Mouse (Mus musculus): ENCODE data around the gene Bhmt. TPM values are rescaled to one million over a fixed set of nuclear protein-coding genes. Genes with fewer than 3 reads are reported as not detected.

The Bhmt gene
- total RNA-seq (2021) = not detected
- long read RNA-seq, experiment 1 = 0 reads
- long read RNA-seq, experiment 2 = 0 reads

DNA sequence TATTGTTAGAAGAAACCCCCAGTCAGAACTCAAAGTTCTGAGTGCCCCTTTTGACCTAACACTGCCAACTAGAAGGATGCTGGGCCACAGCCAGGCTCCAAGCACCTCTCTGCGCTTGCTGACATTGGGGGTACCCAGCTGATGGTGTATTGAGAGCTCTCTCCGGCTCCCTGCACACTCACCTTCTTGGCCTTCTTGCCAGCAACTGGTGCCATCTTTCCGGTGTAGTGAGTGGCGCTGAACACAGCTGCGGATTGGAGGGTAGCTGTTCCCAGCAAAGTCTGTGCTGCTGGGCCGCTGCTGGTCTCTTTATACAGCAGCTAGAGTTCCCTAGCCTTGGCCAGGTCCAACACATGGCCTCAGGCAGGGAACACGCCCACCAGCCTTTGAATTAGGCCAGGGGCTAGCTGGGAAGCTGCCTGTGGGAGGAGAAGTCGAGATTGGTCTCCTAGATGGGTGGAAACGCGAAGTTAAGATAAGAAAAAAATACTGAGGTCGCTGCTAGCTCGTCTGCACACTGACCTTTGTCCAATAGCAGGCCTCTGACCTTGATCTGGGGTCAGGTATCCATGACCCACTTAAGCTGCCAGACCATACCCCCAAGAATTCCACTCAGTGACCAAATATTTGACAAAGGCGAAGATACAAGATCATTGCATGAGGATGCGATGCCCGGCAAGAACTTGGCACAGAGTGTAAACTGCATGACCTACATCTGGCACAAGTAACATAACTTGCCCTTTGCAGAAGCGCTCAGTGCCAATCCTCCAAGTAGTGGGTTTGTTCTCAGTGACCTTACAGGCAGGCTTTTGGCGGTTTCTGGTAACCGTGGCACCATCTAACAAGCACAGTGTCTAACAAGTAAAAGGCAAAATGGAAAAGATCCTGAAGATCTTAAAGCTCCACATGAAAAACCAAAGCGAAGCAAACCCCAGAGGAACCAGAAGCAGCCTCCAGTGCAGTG, at the start of gene Bhmt:
Gene Bhmt (minus strand): TSS at position 680 of the 964 bp plus-strand sequence.
- no peak for DNase-seq
- no peak within 1 kb of the TSS for H3K27ac ChIP-seq
- TF ChIP-seq CTCF (IDR thresholded peaks at IDR 0.05) = no peak
- intact Hi-C loops (cut with DNase I) = no loop called here
- no peak within 1 kb of the TSS for H3K4me3 ChIP-seq

DNA sequence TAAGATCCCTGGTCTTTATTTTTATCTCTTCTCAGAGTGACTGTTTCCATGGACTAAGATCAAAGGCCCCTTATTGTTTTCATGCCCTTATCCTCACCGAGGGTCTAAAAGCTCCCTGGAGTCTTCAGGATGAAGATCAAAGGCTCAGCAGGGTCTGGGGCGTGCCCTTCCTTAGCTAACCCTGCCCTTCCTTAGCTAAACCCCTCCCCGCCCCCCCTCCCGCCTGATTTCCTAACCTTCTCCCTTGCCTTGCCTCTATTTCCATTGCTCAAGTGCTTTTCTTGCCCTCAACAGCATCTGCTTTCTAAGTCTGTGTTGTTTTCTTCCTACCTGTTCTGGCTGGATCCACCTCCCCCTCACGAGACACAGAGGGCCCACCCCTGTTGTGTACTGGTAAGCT, 49.6 kb upstream of the Bhmt start:
- DNase-seq = no peak
- Histone ChIP-seq H3K27ac (no peak overlapping the region), H3K4me3 (no peak overlapping the region)
- no peak for TF ChIP-seq CTCF (IDR thresholded peaks at IDR 0.05)
- intact Hi-C loops (cut with DNase I) = no loop called here

DNA sequence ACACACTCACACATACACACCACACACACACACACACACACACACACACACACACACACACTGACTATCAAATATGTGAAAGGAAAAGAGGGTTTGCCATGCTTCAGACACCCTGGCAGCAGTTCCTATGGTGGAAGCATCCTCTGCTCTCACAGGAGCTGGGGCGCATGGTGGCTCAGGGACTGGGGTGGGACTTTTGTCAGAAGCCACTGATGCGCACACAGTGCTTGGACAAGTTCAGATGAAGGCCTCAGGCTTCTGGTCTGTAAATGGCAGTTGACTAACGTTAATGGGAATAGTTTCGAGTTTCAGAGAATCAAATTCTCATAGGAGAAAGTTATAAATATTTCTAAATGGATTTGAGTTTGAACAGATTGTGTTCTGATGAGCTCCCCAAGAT, 47.5 kb upstream of the Bhmt start:
- no peak for TF ChIP-seq CTCF (IDR thresholded peaks at IDR 0.05)
- intact Hi-C loops (cut with DNase I) = no loop called here
- Histone ChIP-seq H3K27ac (no peak overlapping the region), H3K4me3 (no peak overlapping the region)
- DNase-seq = no peak

DNA sequence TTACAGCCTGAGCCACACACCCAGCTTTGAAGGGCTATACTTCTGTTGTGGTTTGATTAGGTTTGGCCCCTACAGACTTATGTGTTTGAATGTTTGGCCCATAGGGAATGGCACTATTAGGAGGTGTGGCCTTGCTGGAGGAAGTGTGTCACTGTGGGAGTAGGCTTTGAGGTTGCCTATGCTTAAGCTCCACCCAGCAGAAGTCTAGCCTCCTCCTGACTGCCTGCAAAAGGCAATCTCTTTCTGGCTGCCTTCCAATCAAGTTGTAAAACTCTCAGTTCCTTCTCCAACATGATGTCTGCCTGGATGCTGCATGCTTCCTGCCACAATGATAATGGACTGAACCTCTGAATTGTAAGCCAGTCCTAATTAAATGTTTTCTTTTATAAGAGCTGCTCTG, 45.6 kb upstream of the Bhmt start:
- intact Hi-C loops (cut with DNase I) = no loop called here
- DNase-seq = no peak
- no peak for TF ChIP-seq CTCF (IDR thresholded peaks at IDR 0.05)

DNA sequence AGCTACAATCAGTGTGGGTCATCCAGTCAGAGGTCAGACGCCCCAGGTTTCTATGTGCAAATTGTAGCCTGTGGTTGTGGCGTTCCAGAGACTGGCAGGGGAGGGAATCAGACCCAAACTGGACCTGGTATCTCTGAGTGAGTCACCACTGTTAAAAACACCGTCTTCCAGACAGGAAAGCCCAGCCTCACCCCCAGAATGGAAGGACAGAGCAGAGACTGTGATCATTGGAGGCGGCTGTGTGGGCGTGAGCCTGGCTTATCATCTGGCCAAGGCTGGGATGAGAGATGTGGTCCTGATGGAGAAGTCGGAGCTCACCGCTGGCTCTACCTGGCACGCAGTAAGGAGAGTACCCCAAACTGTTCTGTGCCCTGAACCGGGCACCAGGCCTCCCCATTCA, 39.1 kb upstream of the Bhmt start:
- Histone ChIP-seq H3K27ac (no peak overlapping the region), H3K4me3 (no peak overlapping the region)
- no peak for DNase-seq
- no peak for TF ChIP-seq CTCF (IDR thresholded peaks at IDR 0.05)
- intact Hi-C loops (cut with DNase I) = no loop called here

More for the DNA sequence above, 45.6 kb upstream of the Bhmt start:
- no peak overlapping the region for H3K4me3 ChIP-seq
- no peak overlapping the region for H3K27ac ChIP-seq

DNA sequence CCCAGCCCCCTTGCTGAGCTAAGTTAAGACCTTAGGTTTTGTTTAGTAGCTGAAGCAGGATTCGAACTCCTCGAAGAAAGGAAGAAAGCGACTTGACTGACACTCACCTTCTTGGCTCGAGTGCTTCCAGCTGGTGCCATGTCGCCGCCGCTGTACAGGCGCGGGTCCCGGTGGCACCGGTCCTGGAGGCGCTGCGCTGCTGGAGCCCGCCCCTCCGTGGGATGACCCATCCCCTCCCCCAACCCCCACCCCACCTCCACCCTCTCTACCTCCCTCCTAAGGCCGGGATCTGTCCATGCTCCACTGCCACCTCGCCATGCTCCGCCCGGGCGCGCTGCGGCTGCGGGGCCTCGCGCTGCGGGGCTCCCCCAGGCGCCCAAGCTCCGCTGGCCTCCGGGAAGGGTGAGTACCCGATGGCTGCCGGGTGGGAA, 36.4 kb upstream of the Bhmt start, which contains the start of the genes Bhmt2 and Dmgdh:
Gene Bhmt2 (minus strand): TSS at position 172 of the 431 bp plus-strand sequence.
Gene Dmgdh (plus strand): TSS at position 303 of the 431 bp plus-strand sequence.
- intact Hi-C loops (cut with DNase I) = no loop called here
- no peak within 1 kb of the TSS for H3K4me3 ChIP-seq

DNA sequence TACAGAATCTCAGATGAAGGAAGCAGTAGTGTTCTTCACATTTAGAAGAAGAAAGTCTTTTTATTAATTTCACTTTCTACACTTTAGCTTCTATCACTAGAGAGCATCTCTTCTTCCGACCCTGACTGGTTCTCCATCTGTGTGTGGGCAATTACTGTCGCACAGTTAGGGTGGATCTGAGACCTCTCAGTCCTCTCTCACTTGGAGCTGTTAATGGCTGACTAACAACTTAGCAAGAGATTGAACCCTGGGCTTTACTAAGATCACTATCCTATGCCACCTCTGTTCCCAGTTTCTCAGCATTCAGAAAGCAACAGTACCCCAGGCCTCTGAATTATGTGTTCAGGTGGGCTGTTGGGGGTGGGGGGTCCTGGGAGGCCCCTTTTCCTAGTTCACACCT, 35.5 kb upstream of the Bhmt start:
- TF ChIP-seq CTCF (IDR thresholded peaks at IDR 0.05) = no peak

More for the DNA sequence above, 36.4 kb upstream of the Bhmt start, which contains the start of the genes Bhmt2 and Dmgdh:
- no peak for TF ChIP-seq CTCF (IDR thresholded peaks at IDR 0.05)
- H3K27ac ChIP-seq = no peak within 1 kb of the TSS
- DNase-seq = no peak

DNA sequence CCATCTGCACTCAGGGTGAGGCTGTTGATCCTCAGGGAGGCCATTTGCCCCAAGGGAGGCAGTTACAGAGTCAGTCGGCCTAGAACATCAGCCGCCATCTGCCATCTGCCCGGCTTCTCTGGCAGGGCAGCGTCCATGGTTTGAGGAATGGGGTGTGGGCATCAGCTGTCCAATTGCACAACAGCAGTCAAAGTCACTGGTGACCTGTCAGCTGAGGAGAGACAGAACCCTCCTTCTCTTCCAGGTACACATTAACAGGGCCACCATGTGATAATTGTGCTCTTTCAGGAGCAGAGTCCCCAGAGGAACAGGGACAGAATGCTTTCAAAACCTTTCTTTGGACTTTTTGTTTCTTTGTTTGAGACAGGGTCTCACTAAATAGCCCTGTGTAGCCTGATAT, 34.6 kb upstream of the Bhmt start:
- H3K27ac ChIP-seq = no peak overlapping the region
- intact Hi-C loops (cut with DNase I) = no loop called here
- TF ChIP-seq CTCF (IDR thresholded peaks at IDR 0.05) = no peak
- H3K4me3 ChIP-seq = no peak overlapping the region
- DNase-seq = no peak

More for the DNA sequence above, 35.5 kb upstream of the Bhmt start:
- Histone ChIP-seq H3K4me3 (no peak overlapping the region), H3K27ac (no peak overlapping the region)
- intact Hi-C loops (cut with DNase I) = no loop called here
- DNase-seq = no peak

DNA sequence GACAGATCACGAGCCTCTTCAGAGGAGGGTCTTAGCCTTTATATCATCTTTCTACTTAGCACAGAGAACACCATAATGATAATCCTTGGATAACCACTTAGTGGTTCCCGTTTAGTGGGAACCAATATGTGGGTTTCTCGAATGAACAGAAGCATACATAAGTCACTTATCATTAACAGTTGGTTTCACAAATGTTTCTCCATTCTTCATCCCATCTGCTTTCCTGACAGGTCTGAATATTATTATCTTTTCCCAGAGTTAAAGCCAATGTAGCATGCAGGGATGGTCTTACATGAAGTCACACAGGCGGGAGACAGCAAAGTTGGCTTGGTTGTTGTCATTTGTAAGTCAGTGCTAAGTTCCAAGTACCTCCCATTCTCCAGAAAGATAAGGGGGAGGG, 29.8 kb upstream of the Bhmt start:
- Histone ChIP-seq H3K27ac (no peak overlapping the region), H3K4me3 (no peak overlapping the region)
- DNase-seq = no peak
- intact Hi-C loops (cut with DNase I) = no loop called here
- TF ChIP-seq CTCF (IDR thresholded peaks at IDR 0.05) = no peak

DNA sequence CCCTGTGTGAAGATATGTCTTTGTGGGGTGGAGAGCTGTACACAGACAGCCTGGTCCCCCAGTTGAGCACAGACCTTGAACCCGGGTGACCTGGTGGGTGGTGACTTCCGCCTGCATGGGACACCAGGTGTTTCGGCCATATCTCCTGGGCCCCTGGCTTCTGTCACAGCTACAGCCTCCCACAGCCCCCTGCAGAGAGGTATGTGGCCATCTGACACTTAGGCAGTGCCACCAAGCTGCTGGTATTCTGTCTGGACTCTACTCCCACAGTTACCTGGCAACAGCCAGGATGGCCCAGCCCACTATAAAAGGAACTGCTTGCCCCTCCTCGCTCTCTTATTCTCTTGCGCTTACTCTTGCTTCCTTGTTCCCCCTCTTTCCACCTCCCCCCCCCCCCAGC, 20.2 kb upstream of the Bhmt start:
- Histone ChIP-seq H3K27ac (no peak overlapping the region), H3K4me3 (no peak overlapping the region)
- intact Hi-C loops (cut with DNase I) = no loop called here
- no peak for DNase-seq
- TF ChIP-seq CTCF (IDR thresholded peaks at IDR 0.05) = no peak

DNA sequence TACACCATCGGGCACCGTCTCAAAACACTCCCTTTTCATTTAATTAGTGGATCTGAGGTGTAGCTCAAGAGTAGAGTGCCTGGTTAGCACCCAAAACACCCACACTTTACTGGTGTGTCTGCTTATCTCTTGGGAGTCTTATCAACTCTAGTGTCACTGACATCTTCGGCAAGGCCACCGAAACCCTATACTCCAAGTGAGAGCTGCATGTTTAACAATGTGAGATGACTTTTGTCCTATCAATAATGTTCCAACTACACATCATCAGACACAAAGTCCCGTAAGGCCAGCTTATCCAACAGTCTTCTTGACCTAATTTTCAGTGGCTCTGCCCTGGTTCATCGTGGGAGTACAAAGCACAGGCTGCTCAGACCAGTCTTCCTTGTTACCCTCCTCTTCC, 15.6 kb upstream of the Bhmt start:
- Histone ChIP-seq H3K4me3 (no peak overlapping the region), H3K27ac (no peak overlapping the region)
- DNase-seq = no peak
- intact Hi-C loops (cut with DNase I) = no loop called here
- TF ChIP-seq CTCF (IDR thresholded peaks at IDR 0.05) = no peak

DNA sequence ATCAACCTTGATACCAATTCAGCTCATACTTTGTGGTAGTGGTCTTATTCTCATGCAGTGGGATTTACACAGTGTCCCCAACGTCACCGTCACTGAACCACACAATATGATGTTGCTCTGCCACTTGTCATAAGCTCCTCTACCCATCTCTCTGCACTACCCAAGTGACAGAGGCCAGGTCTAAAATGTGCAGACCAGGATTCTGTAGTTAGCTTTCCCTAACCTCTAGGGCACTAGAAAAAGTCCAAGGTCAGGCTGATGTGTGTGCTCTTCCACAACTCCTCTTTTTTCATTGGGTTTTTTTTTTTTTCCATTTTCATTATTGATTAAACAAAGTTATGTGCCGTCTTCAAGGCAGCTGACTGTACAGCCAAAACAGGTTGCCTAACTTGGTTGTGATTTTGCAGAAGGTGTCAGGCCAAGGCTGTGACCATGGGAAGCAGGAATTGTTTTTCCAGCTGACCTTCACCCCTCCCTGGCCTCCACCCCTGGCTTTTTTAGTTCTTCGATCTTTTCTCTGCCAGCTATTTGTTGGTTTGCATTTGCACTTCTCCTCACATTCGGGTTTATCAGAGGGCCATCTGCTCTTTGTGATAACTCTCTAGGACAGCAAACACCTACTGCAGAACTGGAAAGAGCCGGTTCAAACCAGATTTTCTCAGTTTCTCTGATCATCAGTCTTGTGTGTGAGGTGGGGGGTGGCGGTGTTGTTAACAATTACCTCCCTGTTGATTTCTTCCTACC, 10.8 kb upstream of the Bhmt start:
- no peak for TF ChIP-seq CTCF (IDR thresholded peaks at IDR 0.05)
- Histone ChIP-seq H3K27ac (no peak overlapping the region), H3K4me3 (no peak overlapping the region)
- DNase-seq = no peak
- intact Hi-C loops (cut with DNase I) = no loop called here

DNA sequence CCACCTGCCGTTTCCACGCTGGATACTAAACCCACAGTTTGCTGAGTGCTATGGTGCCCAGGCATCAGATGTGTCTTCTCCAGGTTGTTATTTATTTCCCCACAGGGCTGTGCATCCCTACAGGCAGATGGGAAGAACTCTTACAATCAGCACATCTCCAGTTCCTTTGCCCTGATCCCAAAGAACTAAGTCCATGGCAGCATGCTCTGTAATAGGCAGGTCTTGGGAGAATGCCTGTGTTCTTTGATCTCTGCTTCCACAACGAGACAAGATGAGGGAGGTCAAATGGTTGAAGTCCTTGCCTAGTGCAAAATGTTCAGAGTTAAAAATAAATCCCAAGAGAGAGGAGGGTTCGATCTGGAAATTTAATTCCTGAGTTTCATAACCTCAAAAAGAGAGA, 1.9 kb upstream of the Bhmt start:
- intact Hi-C loops (cut with DNase I) = no loop called here
- no peak for DNase-seq
- no peak for TF ChIP-seq CTCF (IDR thresholded peaks at IDR 0.05)
- Histone ChIP-seq H3K4me3 (no peak overlapping the region), H3K27ac (no peak overlapping the region)
